Mouse (Mus musculus) G1E (cell line): ENCODE results near the gene Zdhhc1. TPM values are rescaled to one million over a fixed set of nuclear protein-coding genes. Genes with fewer than 3 reads are reported as not detected.

Experiments used
- ATAC-seq: 2 replicates; pipeline ENCODE4 v1.8.0; 2016; ENCODE audit warnings: mild to moderate bottlenecking; ENCODE audit not compliant: insufficient number of reproducible peaks, poor library complexity, low FRiP score, severe bottlenecking; ENCODE audit errors: extremely low read depth
- DNase-seq: peaks from one replicate; pipeline ENCODE4 v3.0.0; 2012; ENCODE audit warnings: low spot score
- H3K27me3 ChIP-seq: 2 replicates; pipeline ENCODE4 v1.6.1; 2012; ENCODE audit warnings: mild to moderate bottlenecking, low read length, inconsistent platforms; ENCODE audit not compliant: insufficient read depth
- H3K36me3 ChIP-seq: replicated peaks from 2 replicates; pipeline ENCODE3; 2012; ENCODE audit warnings: mild to moderate bottlenecking, inconsistent platforms
- H3K4me1 ChIP-seq: 2 replicates; pipeline ENCODE4 v1.6.1; 2012; ENCODE audit warnings: low read depth, low read length, inconsistent platforms, mixed read lengths; ENCODE audit not compliant: insufficient read depth
- H3K4me3 ChIP-seq: 2 replicates; pipeline ENCODE4 v1.5.1; 2012; ENCODE audit warnings: low read depth, mild to moderate bottlenecking, inconsistent platforms, low read length, moderate library complexity, mixed read lengths
- H3K9me3 ChIP-seq: replicated peaks from 2 replicates; pipeline ENCODE4 v1.6.1; 2012; ENCODE audit warnings: inconsistent platforms
- CTCF ChIP-seq: IDR thresholded peaks from 2 replicates; pipeline ENCODE4 v1.5.1; 2012; ENCODE audit warnings: low read depth, low read length, inconsistent platforms, mixed read lengths
- GATA1 ChIP-seq: IDR thresholded peaks from 2 replicates; pipeline ENCODE4 v1.6.1; 2012; ENCODE audit warnings: borderline replicate concordance, low read length, inconsistent platforms, mixed read lengths
- GATA2 ChIP-seq: IDR thresholded peaks from 2 replicates; pipeline ENCODE4 v1.6.1; 2012; ENCODE audit warnings: low read depth, low read length, inconsistent platforms, borderline replicate concordance
- POLR2AphosphoS5 ChIP-seq: IDR thresholded peaks from 2 replicates; pipeline ENCODE4 v1.6.1; 2012; ENCODE audit warnings: low read depth, low read length, inconsistent platforms; ENCODE audit not compliant: insufficient replicate concordance
- TAL1 ChIP-seq: conservative IDR thresholded peaks from 2 replicates; pipeline ENCODE4 v1.6.1; 2012; ENCODE audit warnings: low read depth, low read length, inconsistent platforms, mixed read lengths
- polyA plus RNA-seq: library from polyadenylated mRNA; stranded (reverse); fragments of >175 nt; gene quantifications from 2 replicates; pipeline ENCODE4 v1.2.3, GENCODE M21; 2012
- total RNA-seq, 2 experiments: library from RNA; stranded (forward) in 1 of 2; stranded (reverse) in 1 of 2; fragments of 200-1000 nt in 1 of 2; fragments of >200 nt in 1 of 2; fragmentation: Nextera tagmentation in 1 of 2; gene quantifications; 2 replicates each; pipeline ENCODE4 v1.2.3; 2014 to 2017

Gene Zdhhc1
- total and polyA plus RNA-seq, 3 experiments, result 0.02 to 0.16 TPM; not detected in 1

DNA sequence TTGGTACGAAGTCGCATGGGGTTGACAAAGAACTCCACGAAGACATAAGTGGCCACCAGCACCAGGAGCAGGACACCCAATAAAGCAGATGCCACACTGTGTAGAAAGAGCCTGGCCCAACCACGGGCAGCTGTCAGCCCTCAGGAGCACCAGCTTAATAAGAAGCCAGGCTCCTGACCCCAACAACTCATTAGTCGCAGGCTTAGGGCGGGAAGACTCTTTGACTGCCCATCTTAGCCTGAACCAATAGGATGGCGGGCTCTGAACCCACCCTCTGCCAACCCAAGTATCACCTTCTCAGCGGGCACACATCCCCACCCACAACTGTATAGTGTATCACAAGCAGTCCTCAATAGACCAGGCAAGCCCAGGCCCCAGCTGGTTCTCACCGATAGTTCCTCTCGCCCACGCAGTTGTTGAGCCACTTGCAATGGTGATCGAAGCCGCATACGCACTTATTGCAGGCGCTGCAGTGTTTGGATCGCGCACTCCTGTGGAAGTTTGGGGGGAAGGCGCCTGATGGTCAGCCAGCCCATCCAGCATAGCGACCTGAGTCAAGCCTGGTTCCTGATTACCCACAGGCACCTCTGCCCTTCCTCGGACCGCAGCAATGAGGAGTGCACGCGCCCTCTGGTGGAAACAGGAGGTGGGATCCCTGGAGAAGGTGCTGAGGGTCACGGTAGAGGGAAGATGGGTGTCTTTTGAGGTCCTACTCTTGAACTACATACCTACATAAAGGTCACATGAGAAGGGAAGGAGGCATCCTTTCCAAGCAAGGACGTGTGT lies 19.9 kb downstream of the Zdhhc1 start:
- ATAC-seq, result no peak
- Histone ChIP-seq H3K36me3 (no peaks in the 10 kb centered on the region), H3K4me3 (no peak overlapping the region), H3K27me3 (peaks cover 68% of the 10 kb centered on the region), H3K4me1 (no peaks in the 10 kb centered on the region), H3K9me3 (no peaks in the 10 kb centered on the region)
- TF ChIP-seq TAL1 (no peak), CTCF (0 out of 2 replicates have a peak, but pooled peaks have one; percentile 9), GATA1 (no peak), POLR2AphosphoS5 (no peak), GATA2 (no peak)
- DNase-seq, result no peak

DNA sequence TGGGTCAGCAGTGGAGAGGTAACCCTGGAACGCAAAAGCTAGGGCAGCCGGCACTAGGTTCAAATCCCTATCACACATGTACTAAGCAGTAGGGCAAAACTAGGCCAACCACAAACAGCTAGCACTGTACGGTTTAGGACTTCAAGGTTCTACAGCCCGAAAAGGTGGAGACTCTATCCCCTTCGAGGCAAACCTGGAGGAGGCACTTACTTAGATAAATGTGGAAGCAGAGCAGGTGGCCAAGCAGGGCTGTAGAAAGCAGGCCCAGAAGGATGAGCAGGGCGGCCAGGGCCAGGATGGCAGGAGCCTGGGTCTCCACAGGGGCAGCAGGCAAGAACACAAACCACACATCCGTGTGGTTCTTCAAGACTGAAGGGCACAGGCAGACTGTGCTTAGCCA lies 20.5 kb downstream of the Zdhhc1 start:
- ATAC-seq, result no peak
- Histone ChIP-seq H3K4me1 (no peaks in the 10 kb centered on the region), H3K9me3 (no peaks in the 10 kb centered on the region), H3K4me3 (no peak overlapping the region), H3K27me3 (peaks cover 68% of the 10 kb centered on the region), H3K36me3 (no peaks in the 10 kb centered on the region)
- no peak for TF ChIP-seq TAL1
- no peak for TF ChIP-seq CTCF
- no peak for TF ChIP-seq GATA2
- TF ChIP-seq POLR2AphosphoS5, result no peak
- TF ChIP-seq GATA1, result no peak
- DNase-seq, result no peak

DNA sequence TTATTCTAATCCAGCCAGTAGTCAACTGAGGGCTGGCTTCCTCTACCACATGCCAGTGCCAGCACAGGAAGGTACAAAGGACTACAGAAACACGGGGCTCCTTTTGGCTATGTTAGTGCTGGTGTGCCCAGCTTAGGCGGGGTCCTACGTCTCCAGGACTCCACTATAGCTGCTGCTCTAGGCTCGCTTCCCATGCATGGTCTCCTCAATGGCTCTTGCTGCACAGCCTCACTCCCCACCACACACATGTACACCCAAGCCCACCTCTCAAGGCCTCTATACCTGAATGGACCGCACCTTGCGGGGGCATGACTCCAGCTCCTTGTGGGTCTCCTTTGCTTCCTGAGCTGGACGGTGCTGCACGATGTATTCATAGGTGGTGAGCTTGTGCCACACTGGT lies 21.0 kb downstream of the Zdhhc1 start:
- Histone ChIP-seq H3K4me1 (no peaks in the 10 kb centered on the region), H3K9me3 (no peaks in the 10 kb centered on the region), H3K27me3 (peaks cover 70% of the 10 kb centered on the region), H3K36me3 (no peaks in the 10 kb centered on the region), H3K4me3 (no peak overlapping the region)
- no peak for DNase-seq
- TF ChIP-seq TAL1, result no peak
- no peak for TF ChIP-seq CTCF
- TF ChIP-seq POLR2AphosphoS5, result no peak
- no peak for TF ChIP-seq GATA2
- no peak for TF ChIP-seq GATA1
- no peak for ATAC-seq

DNA sequence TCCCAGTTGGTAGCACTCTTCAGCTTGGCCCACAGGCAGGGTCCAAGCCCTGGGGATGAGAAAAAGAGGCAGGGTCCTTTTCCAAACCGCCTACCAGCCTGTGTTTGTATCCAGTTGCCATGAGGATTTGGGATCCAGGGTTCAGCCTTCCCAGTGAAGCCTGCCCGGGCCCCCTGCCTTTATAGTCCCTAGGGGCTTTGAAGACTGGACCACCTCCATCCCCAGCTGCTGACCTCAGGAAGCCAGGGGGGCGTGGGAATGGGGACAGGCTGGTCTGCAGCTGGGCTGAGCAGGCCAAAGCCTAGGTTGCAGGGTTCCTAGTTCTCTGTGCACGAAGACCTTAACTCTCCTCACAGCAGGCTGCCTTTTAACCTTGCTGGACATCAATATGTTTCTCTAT lies 21.4 kb downstream of the Zdhhc1 start:
- Histone ChIP-seq H3K9me3 (no peaks in the 10 kb centered on the region), H3K4me3 (no peak overlapping the region), H3K4me1 (no peaks in the 10 kb centered on the region), H3K27me3 (peaks cover 70% of the 10 kb centered on the region), H3K36me3 (no peaks in the 10 kb centered on the region)
- DNase-seq (no peak), ATAC-seq (no peak)
- TF ChIP-seq TAL1 (no peak), GATA2 (no peak), CTCF (no peak), GATA1 (no peak), POLR2AphosphoS5 (no peak)

DNA sequence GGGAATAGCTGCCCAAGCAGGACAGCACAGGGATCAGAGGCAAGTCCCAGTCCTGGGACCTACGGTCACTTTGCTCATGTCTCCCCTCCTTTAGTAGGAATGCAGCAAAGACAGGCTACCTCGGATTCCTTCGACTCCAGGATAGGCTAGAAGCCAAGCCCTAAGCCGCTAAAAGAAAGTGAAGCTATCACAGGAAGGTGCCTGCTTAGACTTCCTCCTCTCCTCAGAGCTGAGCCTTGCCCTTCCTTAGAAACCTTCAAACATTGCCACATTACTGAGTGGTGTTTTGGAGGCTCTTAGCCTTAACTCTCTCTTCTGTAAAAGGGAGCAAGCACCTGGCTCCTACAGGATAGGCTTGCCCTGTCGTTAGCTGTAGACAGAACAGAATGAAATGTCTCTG lies 22.0 kb downstream of the Zdhhc1 start:
- Histone ChIP-seq H3K9me3 (no peaks in the 10 kb centered on the region), H3K27me3 (peaks cover 68% of the 10 kb centered on the region), H3K4me3 (no peak overlapping the region), H3K4me1 (no peaks in the 10 kb centered on the region), H3K36me3 (no peaks in the 10 kb centered on the region)
- no peak for ATAC-seq
- no peak for DNase-seq
- no peak for TF ChIP-seq GATA2
- no peak for TF ChIP-seq CTCF
- TF ChIP-seq TAL1, result no peak
- TF ChIP-seq GATA1, result no peak
- no peak for TF ChIP-seq POLR2AphosphoS5

DNA sequence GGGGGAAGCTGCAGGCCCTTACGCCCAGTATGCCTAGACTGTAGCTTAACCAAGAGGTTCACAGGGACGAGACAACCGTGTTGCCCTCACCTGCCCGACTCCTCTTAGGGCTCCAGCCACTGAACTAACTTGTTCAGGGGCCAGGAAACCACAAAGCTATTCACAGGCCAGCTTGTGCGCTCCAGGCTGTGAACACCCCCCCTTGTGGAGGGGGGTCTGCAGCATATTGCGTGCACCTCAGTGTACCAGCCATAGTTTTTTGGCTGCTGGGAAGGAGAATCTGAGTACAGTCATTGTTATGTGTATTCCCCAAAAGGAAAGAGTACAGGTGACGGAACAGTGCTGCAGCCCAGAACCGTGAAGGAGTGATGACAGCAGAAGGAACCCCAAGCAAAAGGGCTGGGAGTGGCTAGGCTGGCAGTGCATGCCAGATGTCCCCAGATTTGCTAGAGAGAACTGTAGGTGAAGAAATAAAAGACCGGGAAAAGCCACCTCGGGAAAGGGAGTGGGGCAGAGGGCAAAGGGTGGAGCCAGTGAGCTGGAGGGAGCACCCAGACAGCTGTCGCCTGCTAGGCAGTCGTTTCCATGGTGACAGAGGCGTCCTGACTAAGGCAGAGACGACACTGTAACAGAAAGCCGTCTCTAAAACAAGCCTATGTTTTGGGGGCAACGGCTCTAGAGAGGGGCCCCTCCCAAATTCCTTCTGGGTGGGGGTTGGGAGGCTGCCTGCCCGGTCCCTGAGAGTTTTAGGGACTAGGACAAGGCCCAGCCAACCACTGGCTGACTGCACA lies 22.7 kb downstream of the Zdhhc1 start:
- ATAC-seq (no peak), DNase-seq (no peak)
- peaks cover 66% of the 10 kb centered on the region for H3K27me3 ChIP-seq

More for the DNA sequence above, 22.7 kb downstream of the Zdhhc1 start:
- TF ChIP-seq GATA1, result no peak
- Histone ChIP-seq H3K9me3 (no peaks in the 10 kb centered on the region), H3K4me1 (no peaks in the 10 kb centered on the region), H3K4me3 (no peak overlapping the region), H3K36me3 (no peaks in the 10 kb centered on the region)
